Mouse (Mus musculus): Measurements from ENCODE around the gene C1qbp. TPM values are rescaled to one million over a fixed set of nuclear protein-coding genes. Genes with fewer than 3 reads are reported as not detected.

Gene C1qbp
- total RNA-seq, 2 experiments from 2014 or later, result 218 to 234 TPM

DNA sequence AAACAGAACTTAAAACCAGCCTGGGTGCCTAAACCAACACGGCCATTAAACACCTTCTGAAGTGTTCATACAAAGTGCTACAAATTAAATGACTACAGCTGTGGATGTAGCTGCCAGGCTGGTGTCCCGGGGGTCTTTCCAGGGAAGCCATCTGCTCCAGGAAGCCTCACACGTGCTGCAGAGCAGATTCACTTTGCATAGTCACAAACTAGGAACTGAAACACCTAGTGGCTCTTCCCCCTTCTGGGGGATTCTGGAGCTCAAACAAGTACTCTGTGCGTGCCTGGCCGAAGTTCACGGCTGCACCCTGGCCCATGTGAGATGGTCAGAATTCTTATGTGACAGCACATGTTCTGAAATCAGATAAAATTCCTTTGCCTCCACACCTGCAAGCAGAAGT lies 2.6 kb downstream of the C1qbp start:
- DNase-seq (ENCODE audit: low spot score), result no peak
- intact Hi-C loops (cut with DNase I), result loop anchor here (5.0 kb wide), 1 partner anchor 72 kb away; no protein-coding TSS in a partner anchor

DNA sequence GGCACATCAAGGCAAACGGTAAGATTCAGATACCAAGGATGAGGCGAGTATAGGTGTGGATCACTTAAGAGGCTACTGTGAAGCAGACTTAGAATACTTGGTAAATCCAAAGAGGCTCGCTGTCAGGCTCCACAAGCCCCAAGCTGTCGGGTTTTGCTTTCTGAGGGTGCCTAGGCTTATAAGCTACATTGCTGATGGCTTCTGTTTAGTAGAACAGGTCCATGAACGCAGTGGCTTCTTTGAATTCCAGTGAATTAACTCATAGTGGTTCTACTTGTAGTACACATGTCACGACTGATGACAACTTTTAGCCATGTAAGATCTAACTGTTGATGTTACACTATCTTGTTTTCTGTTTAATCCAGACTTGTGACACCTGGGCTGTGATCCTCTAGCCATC lies 5.5 kb downstream of the C1qbp start:
- intact Hi-C loops (cut with DNase I), result no loop called here
- DNase-seq (ENCODE audit: low spot score), result no peak

DNA sequence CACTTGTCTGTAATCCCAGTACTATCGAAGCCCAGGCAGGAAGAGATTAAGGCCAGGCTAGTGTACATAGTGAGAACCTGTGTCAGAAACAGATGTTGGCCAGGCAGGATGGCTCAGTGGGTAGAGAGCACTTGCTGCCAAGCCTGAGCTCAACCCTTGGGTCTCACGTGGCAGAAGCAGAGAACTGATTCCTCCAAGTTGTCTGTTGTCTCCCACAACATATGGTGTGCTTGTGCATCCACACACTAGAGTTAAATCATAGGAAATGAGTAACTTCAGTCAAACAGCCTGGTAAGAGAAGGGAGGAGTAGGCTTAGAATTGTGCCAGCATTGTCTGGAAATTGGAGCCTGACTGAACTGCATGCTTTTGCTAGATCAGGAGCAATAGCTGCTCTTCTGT lies 7.6 kb downstream of the C1qbp start:
- intact Hi-C loops (cut with DNase I), result no loop called here
- DNase-seq (ENCODE audit: low spot score), result no peak

DNA sequence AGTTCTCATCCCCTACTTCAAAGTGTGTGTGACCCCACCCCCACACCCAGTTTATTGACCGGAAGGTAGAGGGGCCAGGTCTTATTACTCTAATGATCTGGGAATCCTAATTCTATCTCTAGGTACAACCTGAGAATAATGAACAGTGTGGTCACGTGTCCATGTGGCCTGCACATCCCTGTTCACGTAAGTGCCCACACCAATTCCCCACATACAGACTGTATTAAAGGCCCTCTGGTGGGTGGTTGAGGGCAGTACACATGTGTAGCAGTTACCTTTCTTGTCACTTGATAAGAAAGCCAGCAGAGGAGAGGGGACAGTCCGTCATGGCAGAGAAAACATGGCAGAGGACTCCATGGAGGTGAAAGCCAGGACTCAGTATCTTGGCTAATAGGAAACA lies 8.9 kb downstream of the C1qbp start:
- intact Hi-C loops (cut with DNase I), result loop anchor here (5.0 kb wide), 1 partner anchor 43 kb away; the partner anchor contains the start of genes Derl2 and Mis12
- DNase-seq (ENCODE audit: low spot score), result no peak

DNA sequence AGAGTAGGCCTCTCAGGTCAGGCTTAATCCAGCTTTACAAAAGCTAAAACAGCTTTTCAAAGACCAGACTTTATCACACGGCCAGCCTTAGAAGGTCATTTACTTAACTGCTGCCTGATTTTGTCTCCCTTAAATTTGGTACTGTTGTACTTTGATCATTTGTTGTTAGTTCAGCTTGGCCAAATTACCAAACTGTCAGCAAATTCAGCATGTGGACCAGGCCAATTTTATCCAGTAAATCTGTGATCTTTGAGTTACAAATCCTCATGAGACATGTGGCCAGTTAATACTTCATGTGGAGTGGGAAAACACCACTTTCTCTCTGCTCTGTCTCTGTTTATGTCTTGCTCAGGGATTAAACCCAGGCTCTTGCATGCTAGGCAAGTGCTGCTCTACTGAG lies 10.2 kb downstream of the C1qbp start:
- DNase-seq (ENCODE audit: low spot score), result no peak
- intact Hi-C loops (cut with DNase I), result loop anchor here (5.0 kb wide), 1 partner anchor 45 kb away; the partner anchor contains the start of genes Derl2 and Mis12

DNA sequence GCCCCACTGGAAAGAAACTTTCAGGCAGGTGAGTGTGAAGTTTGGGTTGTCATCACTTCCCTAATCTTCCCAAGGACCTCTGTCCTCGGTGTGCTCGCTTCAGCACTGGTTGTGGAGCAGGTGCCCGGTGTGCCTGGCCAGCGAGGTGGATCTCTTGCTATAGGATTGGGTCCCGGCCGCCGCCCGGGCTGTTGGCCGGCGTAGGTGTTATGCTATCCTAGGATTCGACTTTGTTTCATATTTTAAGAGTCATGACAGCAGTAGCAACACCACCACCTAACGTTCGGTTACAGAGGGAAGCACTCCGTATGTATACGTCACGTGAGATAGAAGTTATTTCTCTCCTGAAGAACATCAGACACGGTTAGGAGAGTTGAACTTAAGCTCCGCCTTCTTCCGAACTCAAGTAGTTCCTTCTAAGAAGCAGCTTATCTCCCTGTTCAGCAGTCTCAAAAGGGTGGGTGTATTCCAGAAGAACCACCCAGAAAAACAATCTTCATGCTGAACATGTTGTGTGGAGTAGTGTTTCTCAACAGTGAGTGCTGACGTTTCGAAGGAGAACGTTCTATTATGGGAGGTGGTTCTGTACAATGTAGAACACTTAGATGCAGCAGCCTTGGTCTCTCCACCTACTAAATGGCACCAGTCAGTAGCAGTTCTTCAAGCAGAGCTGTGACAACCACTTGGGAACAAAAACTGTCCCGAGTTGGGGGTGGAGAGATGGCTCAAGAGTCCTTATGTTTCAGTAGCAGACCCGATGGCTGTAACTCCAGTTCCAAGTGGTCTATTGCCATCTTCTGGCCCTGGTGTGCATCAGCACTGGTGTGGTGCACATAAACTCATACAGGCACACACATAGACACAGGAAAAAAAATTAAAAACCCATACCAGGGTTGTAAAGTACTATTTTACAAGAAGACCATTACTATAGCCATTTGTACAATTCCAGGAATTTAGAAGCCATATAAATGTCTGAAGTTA lies 12.0 kb downstream of the C1qbp start:
- intact Hi-C loops (cut with DNase I), result loop anchor here (5.0 kb wide), 1 partner anchor 46 kb away; the partner anchor contains the start of genes Derl2 and Mis12
- DNase-seq (ENCODE audit: low spot score), result no peak

DNA sequence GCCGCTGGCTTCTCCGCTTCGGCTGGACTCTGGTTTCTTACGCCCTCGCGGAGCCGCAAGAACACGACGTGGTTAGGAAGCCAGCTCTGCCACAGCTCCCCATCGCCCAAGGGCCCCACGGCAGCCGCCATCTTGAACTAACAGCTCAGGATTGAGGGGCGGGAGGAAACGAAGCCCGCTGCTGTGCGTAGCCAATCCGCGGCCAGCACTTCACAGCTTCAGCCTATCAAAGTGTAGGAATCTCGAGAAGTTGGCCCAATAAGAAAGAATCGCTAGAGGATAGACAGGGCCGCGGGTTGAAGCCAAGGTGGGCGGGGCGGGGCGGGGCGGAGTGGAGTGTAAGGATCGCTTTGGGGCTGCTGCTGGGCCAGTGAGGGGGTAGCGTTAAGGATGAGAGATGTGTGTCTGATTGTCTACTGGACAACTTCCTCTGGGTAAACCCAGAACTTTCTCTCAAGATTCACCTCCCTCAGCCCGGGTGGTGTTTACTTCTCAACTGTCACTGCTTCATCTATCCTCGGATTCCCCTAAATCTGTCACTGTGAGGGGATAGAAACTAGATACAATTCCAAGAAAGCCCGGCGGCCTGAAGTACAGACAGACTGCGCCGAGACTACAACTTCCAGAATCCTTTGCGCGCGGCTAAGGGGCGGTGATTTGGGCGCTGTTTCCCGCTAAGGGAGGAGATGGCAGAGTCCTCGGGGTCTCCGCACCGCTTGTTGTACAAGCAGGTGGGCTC lies 12.8 kb downstream of the C1qbp start, which contains the start of the genes Nup88 and Rpain:
TSS of gene Nup88 (minus strand) at position 153 of the 739 bp plus-strand sequence.
TSS of gene Rpain (plus strand) at position 393 of the 739 bp plus-strand sequence.
- DNase-seq (ENCODE audit: low spot score), result peak; percentile 92
- intact Hi-C loops (cut with DNase I), result loop anchor here (5.0 kb wide), 1 partner anchor 47 kb away; the partner anchor contains the start of genes Derl2 and Mis12

DNA sequence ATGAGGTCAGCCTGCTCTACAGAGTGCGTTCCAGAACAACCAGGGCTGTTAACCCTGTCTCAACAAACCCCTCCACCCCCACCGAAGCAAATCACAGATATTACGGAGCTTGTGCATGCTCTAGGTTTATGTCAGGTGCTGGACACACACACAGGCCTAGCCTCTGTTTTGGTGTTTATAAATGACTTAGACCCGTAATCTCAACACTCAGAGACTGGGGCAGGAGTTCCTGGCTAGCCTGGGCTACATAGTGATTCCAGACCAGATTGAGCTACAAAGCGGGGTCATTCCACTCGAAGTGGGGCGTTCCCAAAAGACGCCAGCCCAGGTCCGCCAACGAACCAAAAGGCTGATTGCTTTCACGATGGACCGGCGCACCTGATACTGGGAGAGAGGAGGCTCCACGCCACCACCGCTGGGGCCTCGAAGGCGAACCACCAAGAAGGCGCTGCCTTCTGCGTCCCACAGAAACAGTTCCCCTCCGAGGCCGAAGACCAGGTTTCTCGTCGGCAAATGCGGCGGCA lies 13.5 kb downstream of the C1qbp start:
- DNase-seq (ENCODE audit: low spot score), result no peak
- intact Hi-C loops (cut with DNase I), result no loop called here

DNA sequence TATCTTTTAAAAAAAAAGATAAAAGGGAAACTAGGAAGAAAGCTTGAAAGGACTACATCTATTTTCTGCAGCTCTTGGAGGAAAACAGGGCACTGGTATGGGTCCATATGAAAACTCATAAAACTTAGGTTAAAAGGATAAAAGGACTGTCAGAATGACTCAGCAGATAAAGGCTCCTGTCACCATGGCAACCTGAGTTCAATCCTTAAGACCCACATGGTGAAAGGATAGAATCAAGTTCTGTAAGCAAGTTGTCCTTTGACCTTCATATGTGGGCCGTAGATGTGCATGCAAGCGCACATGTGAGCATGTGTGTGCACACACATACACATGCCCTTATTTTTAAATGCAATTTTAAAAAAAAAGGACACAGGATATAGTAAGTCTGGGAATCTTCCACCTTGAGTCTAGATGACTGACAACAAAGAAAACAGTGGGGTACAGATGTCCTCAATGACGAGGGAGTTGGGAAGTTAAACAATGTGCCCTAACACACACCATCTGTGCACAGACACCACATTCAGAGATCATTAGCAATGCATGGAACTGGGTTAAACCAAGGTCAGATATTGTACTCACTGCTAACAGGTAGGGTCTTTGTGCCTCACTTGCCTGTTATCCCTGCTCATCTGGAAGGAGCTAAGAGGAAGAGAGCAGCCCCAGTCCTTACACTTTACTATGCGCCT lies 18.5 kb downstream of the C1qbp start:
- DNase-seq (ENCODE audit: low spot score), result no peak
- intact Hi-C loops (cut with DNase I), result no loop called here

DNA sequence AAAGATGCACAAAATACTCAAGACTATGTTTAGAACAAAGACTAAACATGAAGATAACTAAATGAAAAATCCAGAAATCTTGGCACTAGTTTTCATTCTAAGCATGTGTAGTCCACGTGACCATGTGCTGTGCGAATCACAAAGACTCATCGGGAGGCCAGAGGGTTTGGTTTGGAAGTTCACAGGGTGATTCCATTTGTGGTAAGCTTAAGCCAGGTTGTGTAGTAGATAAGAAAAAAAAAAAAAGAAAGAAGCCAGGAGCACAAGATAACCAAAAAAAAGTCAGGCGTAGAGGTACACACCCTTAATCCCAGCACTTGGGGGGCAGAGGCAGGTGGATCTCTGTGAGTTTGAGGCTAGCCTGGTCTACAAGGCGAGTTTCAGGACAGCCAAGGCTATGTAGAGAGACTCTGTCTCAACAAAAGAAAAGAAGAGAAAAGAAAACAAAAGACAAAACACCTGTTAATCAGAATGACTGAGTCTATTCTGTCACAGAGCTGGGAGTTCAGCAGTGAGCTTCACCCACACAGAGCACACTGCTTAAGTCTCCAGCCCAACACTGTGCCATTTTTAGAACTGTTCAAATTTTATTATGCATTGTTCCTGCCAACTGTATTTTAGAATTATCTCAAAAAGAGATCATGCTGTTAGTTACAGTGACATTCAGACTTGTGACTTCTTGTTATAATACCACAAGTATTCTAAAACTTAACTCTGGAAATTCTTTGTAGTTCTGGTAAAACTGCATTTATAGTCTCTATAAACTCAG lies 21.9 kb downstream of the C1qbp start:
- no peak for DNase-seq (ENCODE audit: low spot score)
- intact Hi-C loops (cut with DNase I), result no loop called here

DNA sequence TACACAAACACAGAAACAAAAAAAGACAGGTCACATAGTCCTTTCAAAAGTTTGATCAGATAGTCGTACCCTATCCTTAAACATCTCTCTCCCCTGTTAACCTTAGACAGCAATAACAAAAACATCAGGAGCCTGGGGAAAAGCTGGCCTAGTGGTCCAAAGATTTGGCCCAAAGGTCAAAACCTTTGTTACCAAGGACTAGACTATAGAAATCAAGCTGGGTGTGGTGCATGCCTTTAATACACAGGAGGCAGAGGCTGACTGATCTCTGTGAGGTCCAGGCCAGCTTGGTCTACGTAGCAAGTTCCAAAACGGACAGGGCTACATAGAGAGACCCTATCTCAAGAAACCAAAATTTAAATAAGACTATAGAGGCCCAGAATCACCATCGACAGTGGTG lies 28.1 kb downstream of the C1qbp start:
- no peak for DNase-seq (ENCODE audit: low spot score)
- intact Hi-C loops (cut with DNase I), result no loop called here

DNA sequence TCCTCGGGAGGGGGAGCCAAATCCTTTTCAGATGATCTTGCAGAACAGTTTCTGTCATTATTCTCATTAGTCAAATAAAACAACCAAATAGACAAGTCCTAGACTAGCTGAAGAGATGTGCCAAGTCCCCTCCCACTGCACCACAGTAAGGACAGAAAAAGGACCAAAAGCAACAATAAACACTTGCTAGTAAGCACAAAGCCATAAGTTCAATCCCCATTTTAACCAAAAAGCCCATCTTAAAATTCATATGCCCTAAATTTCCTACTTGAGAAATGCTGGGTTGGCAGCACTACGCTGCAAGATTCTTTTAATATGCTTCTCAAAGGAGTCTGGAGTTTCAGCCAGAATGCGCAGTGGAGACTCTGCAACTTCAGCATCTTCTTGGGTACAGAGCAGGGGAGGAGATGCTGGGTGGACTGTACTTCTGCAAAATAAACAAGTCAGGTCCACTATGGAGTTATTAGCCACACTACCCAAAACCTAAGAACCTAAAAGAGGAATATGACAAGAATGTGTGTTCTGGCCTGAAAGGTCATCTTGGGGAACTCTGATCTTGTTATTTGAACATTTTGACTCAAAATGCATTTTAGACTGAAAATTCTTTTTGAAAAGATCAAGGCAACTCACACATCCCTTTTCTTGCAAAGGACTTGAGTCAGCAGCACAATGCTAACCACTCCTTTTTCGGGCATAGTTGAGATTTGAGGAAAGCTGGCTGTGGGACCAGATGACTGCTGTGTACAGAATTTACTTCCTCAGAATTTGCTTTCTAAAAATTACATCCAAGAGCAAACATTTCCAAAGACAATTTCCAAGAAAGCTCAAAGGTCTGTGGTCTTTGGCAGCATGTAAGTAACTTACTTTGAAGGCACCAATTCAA lies 37.6 kb downstream of the C1qbp start:
- intact Hi-C loops (cut with DNase I), result no loop called here
- DNase-seq (ENCODE audit: low spot score), result no peak

DNA sequence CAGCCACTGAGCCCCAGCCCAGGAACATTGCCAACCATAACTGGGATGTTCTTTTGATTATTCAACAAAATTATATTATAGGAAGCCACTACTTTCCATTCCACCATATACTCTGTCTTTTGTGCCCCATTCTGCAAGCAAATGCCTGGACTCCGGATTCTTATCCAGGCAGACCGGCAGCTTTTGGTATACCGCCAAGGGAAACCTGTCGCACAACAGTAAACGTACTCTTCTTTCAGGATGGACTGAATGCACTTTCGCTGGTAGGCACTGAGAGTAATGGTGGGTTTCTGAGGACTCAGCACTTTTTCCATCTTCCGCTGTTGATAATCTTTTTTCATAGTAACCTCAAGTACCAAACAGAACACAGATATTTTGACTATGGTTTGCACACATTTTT lies 39.2 kb downstream of the C1qbp start:
- no peak for DNase-seq (ENCODE audit: low spot score)
- intact Hi-C loops (cut with DNase I), result no loop called here

DNA sequence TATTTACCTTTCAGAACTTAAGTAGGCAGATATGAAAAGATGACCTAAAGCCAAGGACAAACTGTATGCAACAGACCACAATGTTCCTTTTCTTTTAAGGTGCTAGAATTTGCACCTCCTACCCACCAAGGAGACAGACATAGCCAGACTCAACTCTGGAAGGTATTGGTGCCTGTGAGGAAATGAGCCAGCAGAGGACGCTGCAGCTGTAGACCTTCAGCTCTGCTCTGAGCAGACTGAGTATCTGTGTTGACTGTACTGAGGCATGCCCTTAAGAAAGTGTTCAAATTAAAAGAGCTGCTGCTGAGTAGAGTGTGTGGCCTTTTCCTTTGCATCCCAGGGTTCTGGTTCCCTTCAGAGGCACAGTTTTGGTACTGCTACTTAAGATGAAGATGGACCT lies 40.2 kb downstream of the C1qbp start:
- intact Hi-C loops (cut with DNase I), result no loop called here
- DNase-seq (ENCODE audit: low spot score), result no peak

DNA sequence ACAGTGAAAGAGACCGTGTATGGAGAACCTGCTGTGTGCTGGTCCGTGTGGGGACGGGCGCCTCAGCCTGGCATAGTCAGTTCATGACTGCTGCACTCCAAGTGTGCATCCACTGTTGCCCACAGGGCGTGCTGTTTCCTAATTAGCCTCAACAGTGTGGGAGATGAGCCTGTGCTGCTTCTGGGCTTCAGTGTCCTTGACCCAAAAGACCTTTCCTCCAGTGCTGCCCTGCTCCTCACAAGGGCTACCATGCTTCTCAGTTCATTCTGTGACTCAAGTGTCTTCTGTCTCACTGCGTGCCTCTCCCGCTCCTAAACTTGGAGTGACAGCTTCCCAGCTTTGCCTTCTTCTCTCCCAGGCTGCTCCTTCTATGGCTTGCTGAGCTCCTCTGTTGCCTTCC lies 47.5 kb downstream of the C1qbp start:
- no peak for DNase-seq (ENCODE audit: low spot score)
- intact Hi-C loops (cut with DNase I), result no loop called here

DNA sequence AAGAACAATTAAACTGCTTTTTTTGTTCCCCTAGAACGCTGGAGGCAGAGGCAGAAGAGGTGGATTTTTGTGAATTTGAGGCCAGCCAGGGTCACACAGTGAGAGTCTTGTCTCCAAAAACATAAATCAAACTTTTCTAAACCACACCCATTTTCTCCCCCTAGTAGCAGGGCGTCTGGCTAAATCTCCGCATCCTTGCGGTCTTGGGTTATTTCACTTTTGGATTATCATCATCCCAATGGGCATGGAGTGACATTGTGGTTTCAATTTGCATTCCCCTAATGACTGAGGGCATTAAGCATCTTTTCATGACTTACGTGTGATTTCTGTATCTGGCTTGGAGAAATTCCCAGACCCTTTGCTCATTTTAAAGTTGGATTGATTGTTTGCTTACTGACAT lies 51.4 kb downstream of the C1qbp start:
- no peak for DNase-seq (ENCODE audit: low spot score)
- intact Hi-C loops (cut with DNase I), result no loop called here
